Mouse (Mus musculus): Measurements from ENCODE around the gene Ppil1.
"Not testable (repeated sequence)": the region's sequence is repeated elsewhere in the genome, so short reads cannot be mapped to it uniquely, and the experiment has no call there.

Ppil1 gene

DNA sequence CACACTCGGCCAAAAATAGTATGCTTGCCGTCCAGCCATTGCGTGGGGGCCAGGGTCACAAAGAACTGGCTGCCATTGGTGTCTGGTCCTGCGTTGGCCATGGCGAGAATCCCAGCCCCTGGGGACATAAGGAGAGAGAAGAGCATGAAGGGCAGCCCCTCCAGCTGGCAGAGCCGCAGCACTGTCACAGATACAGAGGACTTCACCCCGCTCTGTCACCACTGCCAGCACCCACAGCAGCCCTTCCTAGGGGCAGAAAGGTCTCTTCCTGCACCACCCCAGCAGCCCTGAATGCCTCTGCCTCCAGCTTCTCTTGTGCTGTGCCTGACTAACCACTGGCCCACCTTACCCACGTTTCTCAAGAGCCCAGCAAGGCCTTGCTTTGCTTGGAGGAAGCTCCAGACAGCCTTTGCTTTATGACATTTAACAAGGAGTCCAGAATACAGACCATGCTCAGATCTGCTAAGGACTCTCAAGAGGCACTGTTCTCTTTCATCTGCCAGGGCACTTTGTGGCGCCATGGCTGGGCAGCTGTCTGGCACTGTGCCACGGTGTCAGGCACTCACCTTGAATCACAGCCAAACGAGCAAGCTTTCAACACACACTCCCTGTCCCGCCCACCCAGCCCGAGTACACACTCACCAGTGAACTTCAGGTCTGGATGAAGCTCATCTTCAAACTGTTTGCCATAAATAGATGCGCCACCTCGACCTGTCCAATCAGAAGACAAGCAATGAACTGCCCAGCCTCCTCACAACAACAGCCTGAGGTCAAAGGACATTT lies 12.2 kb downstream of the Ppil1 start:
- no peak for DNase-seq (ENCODE audit: low spot score)

- DNase-seq (ENCODE audit: low spot score): not testable (repeated sequence)
Observed at GRCm38 (mm10) chr17:29251006-29251405, 13.0 kb downstream of the Ppil1 start.

DNA sequence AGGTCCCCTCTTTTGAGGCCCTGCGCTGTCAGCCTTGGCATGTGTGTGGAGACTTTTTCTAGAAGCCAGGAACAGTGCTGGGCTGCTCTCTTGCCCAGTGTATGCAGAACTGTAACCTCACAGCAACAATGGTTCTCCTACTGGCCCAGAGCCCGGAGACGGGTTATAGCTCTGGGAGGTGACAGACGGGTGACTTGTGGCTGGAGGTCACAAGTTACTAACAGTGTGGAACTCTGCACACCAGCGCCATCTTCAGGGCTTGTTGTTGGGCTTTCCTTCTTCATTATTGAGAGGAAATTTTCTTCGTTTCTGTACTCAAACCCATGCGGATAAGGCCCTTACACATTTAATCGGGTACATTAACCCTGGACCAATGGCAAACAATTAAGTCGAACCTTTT lies 14.5 kb downstream of the Ppil1 start:
- no peak for DNase-seq (ENCODE audit: low spot score)

DNA sequence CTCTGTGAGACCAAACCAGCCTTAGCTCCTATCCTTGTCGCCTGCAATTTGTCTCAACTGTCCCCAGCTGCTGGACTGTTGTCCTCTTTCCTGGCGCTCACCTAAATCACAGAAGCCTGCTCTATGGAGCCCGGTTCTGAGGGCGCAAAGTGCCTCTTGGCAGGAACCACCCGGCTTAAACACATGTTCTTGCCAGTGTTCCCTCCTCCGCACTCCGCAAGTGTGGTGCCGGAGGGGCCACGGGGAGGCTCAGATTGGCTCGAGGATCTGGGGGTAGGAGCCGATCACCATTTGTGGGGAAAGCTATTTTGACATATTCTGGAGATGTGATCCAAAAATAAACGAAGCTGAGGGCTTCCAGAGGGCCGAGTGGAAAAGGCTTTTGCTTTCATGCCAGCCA lies 16.1 kb downstream of the Ppil1 start:
- DNase-seq (ENCODE audit: low spot score): no peak

GRCm38 (mm10) chr17:29246602-29247001 lies 17.4 kb downstream of the Ppil1 start:
- no peak for DNase-seq (ENCODE audit: low spot score)

GRCm38 (mm10) chr17:29245725-29246124 lies 18.3 kb downstream of the Ppil1 start:
- DNase-seq (ENCODE audit: low spot score): no peak

DNA sequence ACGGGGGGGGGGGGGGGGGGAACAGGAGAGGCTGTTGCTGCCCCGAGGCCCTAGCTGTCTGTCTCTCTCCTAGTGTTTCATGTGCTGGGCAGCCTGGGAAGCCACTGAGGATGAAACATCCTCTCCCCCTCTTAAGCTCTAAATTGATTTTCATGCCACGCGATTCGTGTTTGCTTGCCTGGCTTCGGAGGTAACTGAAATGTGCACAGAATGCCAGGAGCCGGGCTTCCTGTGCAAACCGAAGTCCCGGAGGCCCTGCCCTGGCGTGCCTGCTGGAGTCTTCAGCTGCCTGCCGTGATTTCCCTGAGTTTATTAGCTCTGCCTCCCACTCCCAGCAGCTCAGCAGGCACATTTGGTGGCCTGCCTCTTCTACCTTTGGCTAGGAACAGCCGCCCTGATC lies 19.1 kb downstream of the Ppil1 start:
- DNase-seq (ENCODE audit: low spot score): no peak

DNA sequence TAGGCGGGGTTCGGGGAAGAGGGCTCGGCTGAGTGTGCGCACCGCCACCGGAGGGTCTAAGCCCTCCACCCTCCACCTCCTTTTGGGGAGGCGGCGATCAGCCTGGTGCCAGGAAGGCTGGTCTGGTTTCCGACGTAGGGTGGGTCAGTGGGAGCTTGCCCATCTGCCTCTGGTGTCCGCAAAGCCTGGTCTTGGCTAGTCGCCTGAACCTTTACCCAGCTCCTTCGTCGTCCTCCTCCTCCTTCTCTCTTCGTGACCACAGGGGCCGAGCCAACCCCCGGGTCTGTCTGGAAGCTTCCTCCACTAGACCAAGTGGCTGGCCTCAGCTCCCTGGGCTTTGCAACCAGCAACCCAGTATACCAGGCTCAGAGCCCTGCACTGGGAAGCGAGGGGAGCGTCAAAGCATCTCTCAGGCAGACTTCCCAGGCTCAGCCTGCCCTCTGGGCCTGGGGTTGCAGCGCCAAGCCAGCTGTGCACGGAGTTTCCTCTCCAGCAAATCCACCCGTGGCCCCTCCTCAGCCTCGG lies 25.5 kb downstream of the Ppil1 start:
- no peak for DNase-seq (ENCODE audit: low spot score)

- DNase-seq (ENCODE audit: low spot score): no peak
Observed at GRCm38 (mm10) chr17:29237772-29238420, 26.1 kb downstream of the Ppil1 start, which contains the start of gene Cpne5. Gene Cpne5 (minus strand): TSS chr17:29238167.

DNA sequence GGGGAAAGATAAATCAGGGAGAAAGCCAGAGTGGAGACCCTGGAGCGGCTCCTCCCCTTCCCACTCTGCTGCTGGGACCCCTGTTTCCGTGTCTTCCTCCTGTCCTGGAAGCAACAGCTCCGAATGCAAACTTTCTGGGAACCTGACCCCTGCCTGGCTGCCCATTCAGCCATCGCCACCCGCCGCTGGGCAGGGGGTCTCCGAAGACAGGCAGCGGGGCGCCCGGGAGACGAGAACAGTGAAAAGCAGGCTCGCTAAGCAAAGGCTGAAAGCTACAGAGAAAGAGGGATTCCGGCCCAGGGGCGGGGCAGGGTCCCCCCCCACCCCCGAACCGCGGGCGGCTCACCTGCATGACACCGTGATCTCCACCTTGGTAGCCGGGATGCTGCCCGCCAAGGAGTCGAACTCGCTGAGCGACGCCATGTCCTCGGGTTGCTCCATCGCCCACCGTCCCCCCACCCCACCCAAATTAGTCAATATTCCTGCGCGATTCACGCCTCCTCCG lies 26.7 kb downstream of the Ppil1 start:
- no peak for DNase-seq (ENCODE audit: low spot score)

DNA sequence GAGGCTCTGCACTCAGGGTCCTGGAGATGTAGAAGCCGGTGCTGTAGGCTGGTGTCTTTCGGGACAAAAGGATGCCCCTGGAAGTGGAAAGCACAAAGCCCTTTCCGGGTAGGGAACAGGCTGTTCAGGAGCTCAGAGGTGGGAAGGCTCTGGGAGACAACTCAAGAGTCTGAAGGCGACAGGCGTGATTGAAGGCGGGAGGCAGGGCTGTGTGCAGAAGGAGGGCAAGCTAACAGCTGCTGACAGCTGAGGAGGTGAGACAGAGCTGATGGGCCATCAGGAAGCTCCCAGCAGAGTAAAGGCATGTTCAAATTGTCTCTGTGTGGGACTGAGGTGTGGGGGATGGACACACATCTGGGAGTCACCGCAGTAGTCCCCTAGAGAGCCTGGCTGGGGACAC lies 27.9 kb downstream of the Ppil1 start:
- DNase-seq (ENCODE audit: low spot score): no peak

- DNase-seq (ENCODE audit: low spot score): no peak
Observed at GRCm38 (mm10) chr17:29231109-29231508, 32.9 kb downstream of the Ppil1 start.

GRCm38 (mm10) chr17:29220631-29221030 lies 43.4 kb downstream of the Ppil1 start:
- no peak for DNase-seq (ENCODE audit: low spot score)

GRCm38 (mm10) chr17:29218017-29218416 lies 46.0 kb downstream of the Ppil1 start:
- no peak for DNase-seq (ENCODE audit: low spot score)

GRCm38 (mm10) chr17:29216078-29216477 lies 47.9 kb downstream of the Ppil1 start:
- no peak for DNase-seq (ENCODE audit: low spot score)

DNA sequence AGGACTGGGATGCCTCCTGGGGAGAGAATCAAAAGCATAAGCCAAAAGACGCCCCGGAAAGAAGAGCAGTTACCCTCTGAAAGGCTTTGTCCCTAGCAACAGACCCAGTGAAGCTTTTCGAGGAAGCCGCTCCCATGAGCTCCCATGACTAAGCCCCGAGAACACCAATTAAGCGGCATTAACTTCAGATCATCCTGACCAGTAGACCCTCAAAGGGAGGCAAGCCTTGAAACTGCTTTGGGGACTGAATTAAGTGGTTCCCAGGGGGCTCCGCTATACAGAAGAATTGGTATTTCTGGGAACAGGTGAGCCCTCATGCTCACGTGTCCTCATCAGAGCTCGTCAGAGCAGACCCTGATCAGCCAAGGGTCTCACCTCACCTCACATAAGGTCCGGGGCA lies 49.3 kb downstream of the Ppil1 start:
- no peak for DNase-seq (ENCODE audit: low spot score)

GRCm38 (mm10) chr17:29214193-29214456 lies 49.9 kb downstream of the Ppil1 start:
- DNase-seq (ENCODE audit: low spot score): no peak

DNA sequence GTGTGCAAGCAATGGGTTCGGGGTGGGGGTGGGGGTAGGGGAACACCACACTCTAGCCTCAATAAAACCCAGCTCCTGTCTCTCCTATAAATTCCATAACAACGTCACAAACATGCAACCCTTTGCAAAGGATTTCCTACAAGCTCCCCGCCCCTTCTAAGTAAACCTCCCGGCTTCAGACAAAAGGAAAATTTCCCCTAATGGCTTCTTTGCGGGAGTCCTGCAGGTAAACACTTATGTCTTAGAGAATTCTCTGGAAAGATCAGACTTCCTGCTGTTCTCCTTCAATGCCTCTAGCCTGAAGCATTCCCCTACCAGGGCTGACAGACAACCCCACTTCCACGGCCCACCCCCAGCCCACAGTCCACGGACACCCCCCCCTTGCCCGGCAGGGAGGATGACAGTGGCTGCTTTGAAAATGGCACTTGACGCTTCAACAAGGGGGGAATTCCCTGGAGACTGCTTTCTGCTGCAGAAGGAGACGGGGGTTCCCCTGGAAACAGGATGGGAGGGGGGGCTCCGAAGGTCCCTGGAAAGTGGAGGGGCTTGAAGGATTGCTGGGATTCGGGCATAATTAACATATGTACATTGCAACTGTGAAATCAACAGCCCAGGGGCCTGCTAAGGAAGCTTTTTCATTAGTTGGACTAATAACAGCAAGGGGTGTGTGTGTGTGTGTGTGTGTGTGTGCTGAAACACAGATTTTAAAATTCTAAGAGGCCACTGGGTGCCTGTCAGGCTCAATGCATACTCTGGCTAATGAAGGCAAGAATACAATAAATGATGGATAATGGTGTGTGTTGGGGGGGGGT lies 50.4 kb downstream of the Ppil1 start:
- no peak for DNase-seq (ENCODE audit: low spot score)

DNA sequence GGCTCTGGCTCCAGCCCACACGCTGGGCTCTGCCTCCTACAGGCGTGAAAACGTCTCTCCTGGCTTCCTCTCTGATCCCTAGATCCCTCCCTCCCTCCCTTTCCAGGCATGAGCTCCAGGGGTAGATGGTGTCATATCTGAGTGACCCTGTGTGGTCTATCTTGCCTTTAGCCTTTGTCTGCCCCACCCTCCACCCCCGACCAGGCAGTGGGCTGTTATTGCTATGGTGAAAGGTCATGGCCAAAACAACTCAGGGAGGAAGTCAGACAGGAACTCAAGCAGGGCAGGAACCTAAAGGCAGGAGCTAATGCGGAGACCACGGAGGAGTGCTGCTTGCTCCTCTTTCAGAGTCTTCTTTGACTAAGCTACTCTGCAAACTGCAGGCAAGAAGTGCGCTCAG lies 52.1 kb downstream of the Ppil1 start:
- no peak for DNase-seq (ENCODE audit: low spot score)

DNA sequence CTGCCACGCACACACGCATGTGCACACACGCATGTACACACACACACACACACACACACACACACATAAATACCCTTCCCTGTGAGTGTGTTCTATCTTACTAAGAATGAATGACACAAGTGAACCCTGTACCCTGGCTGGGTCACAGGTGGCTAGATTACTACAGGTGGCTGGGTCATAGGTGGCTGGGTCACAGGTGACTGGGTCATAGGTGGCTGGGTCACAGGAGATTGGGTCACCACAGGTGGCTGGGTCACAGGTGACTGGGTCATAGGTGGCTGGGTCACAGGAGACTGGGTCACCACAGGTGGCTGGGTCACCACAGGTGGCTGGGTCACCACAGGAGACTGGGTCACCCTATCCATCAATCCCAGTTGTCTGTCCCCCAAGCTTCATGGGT lies 53.9 kb downstream of the Ppil1 start:
- no peak for DNase-seq (ENCODE audit: low spot score)

- DNase-seq (ENCODE audit: low spot score): no peak
Observed at GRCm38 (mm10) chr17:29206052-29206451, 57.9 kb downstream of the Ppil1 start.

DNA sequence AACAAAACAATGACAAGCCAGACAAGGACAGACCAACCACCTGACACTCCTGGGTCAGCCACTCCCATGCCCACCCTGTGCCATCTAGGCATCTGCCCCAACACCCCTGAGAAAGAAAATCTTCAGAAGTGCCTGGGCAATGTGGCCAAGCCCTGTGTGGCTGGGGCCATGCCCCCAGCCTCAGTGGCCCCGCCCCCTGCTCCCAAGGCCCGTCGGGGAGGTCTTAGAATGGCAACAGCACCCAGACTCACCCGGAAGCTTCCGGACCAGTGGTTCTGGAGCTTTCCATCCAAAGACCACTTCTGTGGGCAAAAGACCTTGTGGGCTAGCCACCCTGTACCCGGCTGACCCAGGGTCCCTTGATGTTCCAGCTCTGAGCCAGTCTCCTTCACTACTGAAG lies 61.4 kb downstream of the Ppil1 start:
- DNase-seq (ENCODE audit: low spot score): no peak

All from urinary bladder, postnatal 25 days (tissue).